Mouse (Mus musculus): ENCODE measurements around the gene Calcb. TPM values are rescaled to one million over a fixed set of nuclear protein-coding genes. Genes with fewer than 3 reads are reported as not detected.

Gene Calcb
- polyA plus RNA-seq, 1 experiment: not detected

DNA sequence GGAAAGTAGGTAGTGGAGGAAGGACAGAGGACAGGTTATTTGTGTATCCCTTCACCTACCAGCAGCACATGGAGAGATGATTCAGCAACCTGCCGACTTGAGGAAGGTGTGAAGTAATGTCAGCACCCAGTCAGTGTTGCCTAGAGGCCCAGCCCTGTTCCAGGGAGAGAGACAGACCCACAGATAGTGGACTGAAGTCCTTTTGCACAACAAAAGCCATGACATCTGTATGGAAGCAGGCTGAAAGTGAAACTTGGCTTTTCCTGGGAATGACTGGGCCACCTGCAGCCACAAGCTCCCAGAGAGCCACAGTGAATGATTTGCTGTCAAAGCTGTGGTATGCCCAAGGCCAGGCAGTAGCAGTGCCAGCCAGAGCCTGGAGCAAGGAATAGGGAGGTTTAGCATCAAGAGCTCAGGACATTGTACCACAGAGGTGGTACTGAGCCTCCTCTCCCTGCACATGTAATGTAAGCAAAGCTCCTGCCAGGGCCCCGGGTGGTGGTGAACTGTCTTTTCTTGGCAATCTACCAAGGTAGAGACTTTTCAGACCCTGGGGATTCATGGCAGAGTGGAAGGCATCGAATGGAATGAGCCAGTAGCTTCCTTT lies 26.3 kb downstream of the Calcb start:
- TF ChIP-seq POLR2A (IDR thresholded peaks at IDR 0.05; ENCODE audit: borderline replicate concordance, control insufficient read depth, low read depth, low read length) (no peak), CTCF (IDR thresholded peaks at IDR 0.05; ENCODE audit: control insufficient read depth, insufficient read depth, low read length) (no peak)
- 54% methylated on average over 3 of the region's 3 CpGs for WGBS
- H3K27ac ChIP-seq (ENCODE audit: control insufficient read depth, insufficient read depth, low read depth, low read length, poor library complexity): no peak overlapping the region
- no peaks in the 10 kb centered on the region for H3K4me1 ChIP-seq (ENCODE audit: control insufficient read depth, insufficient read depth, low read length)
- H3K4me3 ChIP-seq (replicated peaks; ENCODE audit: control insufficient read depth, low read depth, low read length): no peak overlapping the region

DNA sequence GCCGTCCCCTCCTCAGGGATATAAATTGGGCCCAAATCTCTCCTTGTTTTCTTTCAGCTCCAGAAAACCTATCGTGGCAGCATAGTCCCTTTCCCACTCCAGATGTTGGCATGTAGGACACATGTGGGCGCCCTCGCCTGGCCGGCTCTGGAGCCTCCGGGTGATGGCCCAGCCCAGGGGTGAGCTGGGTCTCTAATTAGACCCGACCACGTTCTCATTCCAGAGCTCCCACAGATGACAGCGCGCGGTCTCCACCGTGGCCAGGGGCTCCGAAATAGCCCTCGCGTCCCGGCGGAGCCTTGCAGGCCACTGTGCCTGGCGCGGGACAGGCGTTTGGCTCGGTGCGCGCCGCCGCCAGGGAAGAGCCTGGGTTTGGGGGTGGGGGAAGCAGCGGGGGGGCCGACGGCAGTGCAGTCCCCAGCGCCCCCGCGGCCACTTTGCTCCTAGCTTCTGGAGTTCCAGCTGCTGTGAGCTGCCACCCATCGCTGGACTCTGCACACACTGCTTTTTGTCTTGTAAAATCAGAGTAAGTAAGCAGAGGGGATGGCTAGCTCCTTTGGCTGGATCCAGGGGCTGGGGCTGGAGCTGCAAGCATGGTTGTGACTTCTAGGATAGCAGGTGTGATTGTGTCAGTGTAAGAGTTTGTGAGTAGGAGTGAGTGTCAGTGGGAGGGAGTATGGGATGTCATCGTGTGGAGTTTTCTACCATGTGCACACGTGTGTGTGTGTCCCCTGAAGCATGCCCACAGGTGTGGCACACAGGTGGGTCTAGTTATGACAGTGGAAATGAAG lies 27.2 kb downstream of the Calcb start:
- H3K4me1 ChIP-seq (ENCODE audit: control insufficient read depth, insufficient read depth, low read length): no peaks in the 10 kb centered on the region
- H3K27ac ChIP-seq (ENCODE audit: control insufficient read depth, insufficient read depth, low read depth, low read length, poor library complexity): no peak overlapping the region
- no peak overlapping the region for H3K4me3 ChIP-seq (replicated peaks; ENCODE audit: control insufficient read depth, low read depth, low read length)
- 13% methylated on average over 34 of the region's 34 CpGs for WGBS
- no peak for TF ChIP-seq POLR2A (IDR thresholded peaks at IDR 0.05; ENCODE audit: borderline replicate concordance, control insufficient read depth, low read depth, low read length)
- no peak for TF ChIP-seq CTCF (IDR thresholded peaks at IDR 0.05; ENCODE audit: control insufficient read depth, insufficient read depth, low read length)

- H3K4me3 ChIP-seq (replicated peaks; ENCODE audit: control insufficient read depth, low read depth, low read length): no peak overlapping the region
- WGBS: 74% methylated on average over 3 of the region's 3 CpGs
Measured at GRCm38 (mm10) chr7:114747596-114747995, 29.2 kb downstream of the Calcb start.

DNA sequence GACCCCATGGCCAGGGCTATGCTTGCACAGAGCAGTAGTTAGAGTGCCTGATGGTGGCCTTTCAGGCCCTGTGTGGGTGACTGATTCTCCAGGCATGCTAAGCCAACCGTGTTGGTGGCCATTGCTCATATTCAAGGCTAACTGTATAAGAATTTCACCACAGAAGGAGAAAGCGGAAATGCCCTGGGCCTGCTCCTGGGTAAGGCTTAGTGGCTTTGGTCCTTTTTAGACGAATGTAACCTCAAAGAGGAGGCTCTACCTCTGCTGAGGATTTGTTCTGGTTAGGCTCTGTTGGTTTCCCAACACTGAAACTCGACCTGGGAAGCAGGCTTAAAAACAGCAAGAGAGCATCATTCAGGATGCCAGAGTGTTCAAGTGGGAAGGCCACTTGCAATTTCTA lies 29.8 kb downstream of the Calcb start:
- Histone ChIP-seq H3K4me3 (replicated peaks; ENCODE audit: control insufficient read depth, low read depth, low read length) (no peak overlapping the region), H3K27ac (ENCODE audit: control insufficient read depth, insufficient read depth, low read depth, low read length, poor library complexity) (no peak overlapping the region), H3K4me1 (ENCODE audit: control insufficient read depth, insufficient read depth, low read length) (no peaks in the 10 kb centered on the region)
- 55% methylated on average over 4 of the region's 4 CpGs for WGBS
- TF ChIP-seq CTCF (IDR thresholded peaks at IDR 0.05; ENCODE audit: control insufficient read depth, insufficient read depth, low read length) (no peak), POLR2A (IDR thresholded peaks at IDR 0.05; ENCODE audit: borderline replicate concordance, control insufficient read depth, low read depth, low read length) (no peak)

More at GRCm38 (mm10) chr7:114747596-114747995, 29.2 kb downstream of the Calcb start:
- Histone ChIP-seq H3K27ac (ENCODE audit: control insufficient read depth, insufficient read depth, low read depth, low read length, poor library complexity) (no peak overlapping the region), H3K4me1 (ENCODE audit: control insufficient read depth, insufficient read depth, low read length) (no peaks in the 10 kb centered on the region)
- no peak for TF ChIP-seq CTCF (IDR thresholded peaks at IDR 0.05; ENCODE audit: control insufficient read depth, insufficient read depth, low read length)
- no peak for TF ChIP-seq POLR2A (IDR thresholded peaks at IDR 0.05; ENCODE audit: borderline replicate concordance, control insufficient read depth, low read depth, low read length)

DNA sequence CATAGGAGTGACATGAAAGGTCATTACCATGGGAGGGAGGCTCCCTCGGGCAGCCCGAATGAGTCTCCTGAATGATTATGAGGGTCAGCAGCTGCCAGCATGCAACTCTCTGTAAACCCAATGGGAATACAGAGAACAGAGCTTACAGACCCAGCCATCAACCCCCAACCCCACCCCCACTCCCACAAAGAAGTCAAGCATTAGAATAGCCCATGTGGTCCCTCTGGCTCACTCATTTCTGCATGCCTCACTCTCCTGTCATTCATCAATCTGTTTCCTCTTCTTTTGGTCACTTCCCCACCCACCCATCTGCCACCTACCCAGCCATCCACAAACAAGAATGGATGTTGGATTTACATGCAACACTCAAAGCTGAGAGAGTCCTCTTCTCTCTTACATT lies 35.0 kb downstream of the Calcb start:
- WGBS: 95% methylated on average over 2 of the region's 2 CpGs

DNA sequence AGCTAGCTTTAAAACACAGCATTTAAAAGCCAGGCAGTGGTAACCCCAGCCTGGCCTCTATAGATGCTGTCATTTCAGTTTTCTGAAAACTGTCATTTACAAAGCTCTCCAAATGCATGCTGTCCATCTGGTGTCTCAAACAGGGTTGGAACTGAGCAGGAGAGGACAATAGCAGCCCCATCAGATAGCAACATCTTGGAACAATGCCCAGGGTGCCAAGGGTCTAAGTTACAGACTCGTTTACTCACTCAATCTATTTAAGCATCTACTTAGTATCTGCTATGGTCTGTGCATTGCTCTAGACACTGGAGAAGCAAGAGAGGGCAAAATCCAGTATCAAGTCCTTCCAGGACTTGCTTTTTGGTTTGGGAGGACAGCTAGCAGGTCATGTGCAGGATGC lies 35.8 kb downstream of the Calcb start:
- Histone ChIP-seq H3K4me3 (replicated peaks; ENCODE audit: control insufficient read depth, low read depth, low read length) (no peak overlapping the region), H3K27ac (ENCODE audit: control insufficient read depth, insufficient read depth, low read depth, low read length, poor library complexity) (no peak overlapping the region), H3K4me1 (ENCODE audit: control insufficient read depth, insufficient read depth, low read length) (no peaks in the 10 kb centered on the region)
- 51% methylated on average over 1 of the region's 1 CpGs for WGBS
- TF ChIP-seq POLR2A (IDR thresholded peaks at IDR 0.05; ENCODE audit: borderline replicate concordance, control insufficient read depth, low read depth, low read length): no peak
- TF ChIP-seq CTCF (IDR thresholded peaks at IDR 0.05; ENCODE audit: control insufficient read depth, insufficient read depth, low read length): no peak

More for the DNA sequence above, 35.0 kb downstream of the Calcb start:
- no peaks in the 10 kb centered on the region for H3K4me1 ChIP-seq (ENCODE audit: control insufficient read depth, insufficient read depth, low read length)
- TF ChIP-seq CTCF (IDR thresholded peaks at IDR 0.05; ENCODE audit: control insufficient read depth, insufficient read depth, low read length) (no peak), POLR2A (IDR thresholded peaks at IDR 0.05; ENCODE audit: borderline replicate concordance, control insufficient read depth, low read depth, low read length) (no peak)
- no peak overlapping the region for H3K27ac ChIP-seq (ENCODE audit: control insufficient read depth, insufficient read depth, low read depth, low read length, poor library complexity)
- no peak overlapping the region for H3K4me3 ChIP-seq (replicated peaks; ENCODE audit: control insufficient read depth, low read depth, low read length)

GRCm38 (mm10) chr7:114754626-114755025 lies 36.2 kb downstream of the Calcb start:
- H3K4me3 ChIP-seq (replicated peaks; ENCODE audit: control insufficient read depth, low read depth, low read length): no peak overlapping the region
- H3K27ac ChIP-seq (ENCODE audit: control insufficient read depth, insufficient read depth, low read depth, low read length, poor library complexity): no peak overlapping the region
- no peak for TF ChIP-seq POLR2A (IDR thresholded peaks at IDR 0.05; ENCODE audit: borderline replicate concordance, control insufficient read depth, low read depth, low read length)
- no peak for TF ChIP-seq CTCF (IDR thresholded peaks at IDR 0.05; ENCODE audit: control insufficient read depth, insufficient read depth, low read length)
- no peaks in the 10 kb centered on the region for H3K4me1 ChIP-seq (ENCODE audit: control insufficient read depth, insufficient read depth, low read length)
- 91% methylated on average over 8 of the region's 8 CpGs for WGBS

DNA sequence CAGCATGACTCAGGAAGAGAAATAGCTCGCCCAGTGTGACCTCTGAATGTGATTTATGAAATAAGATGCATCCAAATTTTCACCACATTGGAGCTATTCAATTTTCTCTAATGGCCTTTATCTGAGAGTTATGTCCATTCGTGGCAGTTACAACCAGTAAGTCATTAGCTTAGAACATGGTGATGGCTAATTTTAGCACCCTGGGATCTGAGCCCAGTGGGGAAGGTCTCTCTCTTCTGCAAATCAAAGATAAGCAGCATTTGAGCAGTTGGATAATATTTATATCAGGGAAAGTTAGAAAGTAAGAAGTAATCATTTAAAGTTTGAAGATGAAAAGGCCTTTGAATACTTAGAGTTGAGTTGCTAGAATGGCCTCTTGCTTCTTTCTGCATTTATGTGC lies 44.2 kb downstream of the Calcb start:
- Histone ChIP-seq H3K27ac (ENCODE audit: control insufficient read depth, insufficient read depth, low read depth, low read length, poor library complexity) (no peak overlapping the region), H3K4me3 (replicated peaks; ENCODE audit: control insufficient read depth, low read depth, low read length) (no peak overlapping the region), H3K4me1 (ENCODE audit: control insufficient read depth, insufficient read depth, low read length) (no peaks in the 10 kb centered on the region)
- TF ChIP-seq POLR2A (IDR thresholded peaks at IDR 0.05; ENCODE audit: borderline replicate concordance, control insufficient read depth, low read depth, low read length) (no peak), CTCF (IDR thresholded peaks at IDR 0.05; ENCODE audit: control insufficient read depth, insufficient read depth, low read length) (no peak)
- WGBS: 41% methylated on average over 2 of the region's 2 CpGs

All from bone marrow, adult 2 months (tissue).